Mouse (Mus musculus) gastrocnemius, adult 2 months (tissue): ENCODE measurements around the gene Gm49354. TPM values are rescaled to one million over a fixed set of nuclear protein-coding genes. Genes with fewer than 3 reads are reported as not detected.
"Not testable (repeated sequence)": the region's sequence is repeated elsewhere in the genome, so short reads cannot be mapped to it uniquely, and the experiment has no call there.

ENCODE experiments used
- DNase-seq: peaks from one replicate; pipeline ENCODE4 v3.0.0; 2022
- H3K27ac ChIP-seq: fragments of 200-600 bp; 2 replicates; pipeline ENCODE4 v1.8.1; 2022; ENCODE audit warnings: mild to moderate bottlenecking
- H3K4me3 ChIP-seq: fragments of 200-600 bp; 2 replicates; pipeline ENCODE4 v1.8.1; 2022; ENCODE audit warnings: mild to moderate bottlenecking, moderate library complexity
- CTCF ChIP-seq: fragments of 200-600 bp; IDR thresholded peaks from 2 replicates; pipeline ENCODE4 v1.8.1; 2022; ENCODE audit warnings: antibody characterized with exemption, mild to moderate bottlenecking, moderate library complexity
- intact Hi-C: fragments of 180-260 bp; cut with DNase I; formaldehyde crosslinking; loops from one replicate; pipeline ENCODE4 v1.15.1; 2025
- total RNA-seq, 2 experiments: library from RNA; stranded (reverse); gene quantifications; 2 replicates each; pipeline ENCODE4 v1.2.3; 2021

The Gm49354 gene
- total RNA-seq, 2 experiments from 2014 or later, result not detected

DNA sequence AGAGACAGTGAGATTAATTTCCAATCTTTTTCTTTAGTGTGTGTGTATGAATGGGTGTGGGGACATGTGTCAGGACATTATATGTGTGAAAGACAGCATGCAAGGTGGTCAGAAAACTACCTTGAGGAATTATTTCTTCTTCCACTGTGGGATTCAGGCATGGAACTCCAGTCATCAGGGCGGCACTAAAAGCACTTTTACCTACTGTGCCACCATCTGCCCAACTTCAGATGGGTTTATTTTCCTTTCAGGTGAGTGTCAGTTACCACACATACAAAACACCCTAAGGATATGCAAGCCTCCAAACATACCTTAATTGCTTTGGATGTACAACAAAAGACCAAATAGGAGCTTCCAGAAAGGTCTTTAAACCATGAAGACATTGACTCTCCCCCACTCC is 12.7 kb upstream of the Gm49354 start:
- intact Hi-C loops, result no loop called here
- no peak overlapping the region for H3K27ac ChIP-seq
- no peak overlapping the region for H3K4me3 ChIP-seq
- no peak for TF ChIP-seq CTCF
- DNase-seq, result no peak

- peak; percentile 50 for TF ChIP-seq CTCF
- DNase-seq, intact Hi-C loops, H3K4me3 ChIP-seq, H3K27ac ChIP-seq: not testable (repeated sequence)
Measured at GRCm38 (mm10) chr13:59779744-59780264, 2.2 kb downstream of the Gm49354 start.

DNA sequence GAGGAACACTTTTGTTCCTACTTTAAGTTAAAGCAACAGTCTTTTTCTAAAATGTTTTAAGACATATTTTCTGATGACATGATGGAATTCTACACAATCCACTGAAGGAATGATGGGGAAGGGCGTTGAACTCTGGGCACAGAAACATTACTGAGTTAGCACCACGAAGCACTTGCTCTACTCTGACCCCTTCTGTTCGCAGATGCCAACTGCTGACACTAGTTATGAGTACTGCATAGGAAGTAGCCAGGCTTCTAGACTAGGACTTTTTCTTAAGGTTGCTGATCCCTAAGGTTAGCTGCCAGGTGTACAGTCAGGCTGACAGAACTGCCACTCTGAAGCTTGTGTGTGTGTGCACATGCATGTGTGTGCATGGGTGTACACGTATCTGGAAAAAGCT is 2.8 kb downstream of the Gm49354 start:
- Histone ChIP-seq H3K4me3 (no peak overlapping the region), H3K27ac (no peak overlapping the region)
- intact Hi-C loops, result no loop called here
- DNase-seq, result no peak
- no peak for TF ChIP-seq CTCF

- TF ChIP-seq CTCF, result no peak
- intact Hi-C loops, result no loop called here
- DNase-seq, result no peak
- Histone ChIP-seq H3K27ac (no peak overlapping the region), H3K4me3 (no peak overlapping the region)
Measured at GRCm38 (mm10) chr13:59775168-59775567, 6.9 kb downstream of the Gm49354 start.

DNA sequence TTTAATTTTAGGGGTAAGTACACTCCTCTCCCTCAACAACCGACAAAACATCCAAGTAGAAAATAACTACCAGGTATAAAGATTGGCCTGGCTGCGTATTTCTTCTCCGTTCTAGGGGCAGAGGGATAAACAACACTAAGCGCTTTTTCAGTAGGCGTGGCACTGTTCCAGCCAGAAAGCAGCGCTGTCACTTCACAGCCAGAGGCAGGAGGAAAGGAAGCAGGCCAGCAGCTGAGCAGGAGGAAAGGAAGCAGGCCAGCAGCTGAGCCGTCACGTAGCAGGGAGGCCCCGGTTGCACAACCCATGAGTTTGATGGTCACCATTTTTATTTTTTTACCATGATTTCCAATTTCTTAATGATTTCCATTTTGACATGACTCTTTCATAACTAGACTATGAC is 10.8 kb downstream of the Gm49354 start:
- intact Hi-C loops, result no loop called here
- peak; percentile 88 for DNase-seq
- no peak for TF ChIP-seq CTCF
- Histone ChIP-seq H3K27ac (peak overlapping the region; percentile 99), H3K4me3 (peak overlapping the region; percentile 80)

- intact Hi-C loops, result no loop called here
- no peak for TF ChIP-seq CTCF
- peak overlapping the region; percentile 80 for H3K4me3 ChIP-seq
Measured at GRCm38 (mm10) chr13:59770847-59771246, 11.2 kb downstream of the Gm49354 start.

GRCm38 (mm10) chr13:59770164-59770562 is 11.9 kb downstream of the Gm49354 start:
- peak; percentile 29; the same call in 1 of the 2 replicates for TF ChIP-seq CTCF
- peak overlapping the region; percentile 80 for H3K4me3 ChIP-seq
- peak; percentile 86 for DNase-seq
- peak overlapping the region; percentile 99 for H3K27ac ChIP-seq
- intact Hi-C loops, result no loop called here

More at GRCm38 (mm10) chr13:59770847-59771246, 11.2 kb downstream of the Gm49354 start:
- H3K27ac ChIP-seq, result peak overlapping the region; percentile 99
- no peak for DNase-seq

- H3K4me3 ChIP-seq, result peak within 1 kb of the TSS; percentile 80
- TF ChIP-seq CTCF, result peak; percentile 34
- DNase-seq, result peak; percentile 99
- intact Hi-C loops, result loop anchor here (5.0 kb wide), 1 partner anchor 182 kb away; the partner anchor contains the start of genes Agtpbp1 and Naa35
- peak within 1 kb of the TSS; percentile 99 for H3K27ac ChIP-seq
Measured at GRCm38 (mm10) chr13:59769296-59770163, 12.5 kb downstream of the Gm49354 start, which contains the start of gene Isca1. Isca1 (minus strand) TSS chr13:59769810.

DNA sequence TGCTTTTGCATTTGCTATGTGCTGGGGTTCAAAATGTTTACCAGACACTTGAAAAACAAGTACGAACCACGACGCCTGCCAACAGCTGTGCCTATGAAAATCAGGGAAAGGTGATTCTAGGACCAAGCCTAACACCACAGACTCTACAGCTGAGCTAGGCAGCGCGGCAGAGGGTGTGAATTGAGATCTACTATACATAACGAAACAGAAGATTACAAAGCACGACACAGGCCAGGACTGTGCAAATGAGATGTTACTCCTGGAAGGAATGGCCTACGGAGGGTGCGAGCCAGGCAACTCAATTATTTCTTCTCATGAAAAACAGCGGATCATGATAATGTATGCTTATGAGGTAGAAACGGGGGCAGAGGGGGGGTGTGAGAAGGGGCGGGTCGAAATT is 13.5 kb downstream of the Gm49354 start:
- intact Hi-C loops, result loop anchor here (5.0 kb wide), 1 partner anchor 181 kb away; the partner anchor contains the start of genes Agtpbp1 and Naa35
- H3K4me3 ChIP-seq, result peak overlapping the region; percentile 80
- H3K27ac ChIP-seq, result peak overlapping the region; percentile 99
- TF ChIP-seq CTCF, result no peak
- no peak for DNase-seq

DNA sequence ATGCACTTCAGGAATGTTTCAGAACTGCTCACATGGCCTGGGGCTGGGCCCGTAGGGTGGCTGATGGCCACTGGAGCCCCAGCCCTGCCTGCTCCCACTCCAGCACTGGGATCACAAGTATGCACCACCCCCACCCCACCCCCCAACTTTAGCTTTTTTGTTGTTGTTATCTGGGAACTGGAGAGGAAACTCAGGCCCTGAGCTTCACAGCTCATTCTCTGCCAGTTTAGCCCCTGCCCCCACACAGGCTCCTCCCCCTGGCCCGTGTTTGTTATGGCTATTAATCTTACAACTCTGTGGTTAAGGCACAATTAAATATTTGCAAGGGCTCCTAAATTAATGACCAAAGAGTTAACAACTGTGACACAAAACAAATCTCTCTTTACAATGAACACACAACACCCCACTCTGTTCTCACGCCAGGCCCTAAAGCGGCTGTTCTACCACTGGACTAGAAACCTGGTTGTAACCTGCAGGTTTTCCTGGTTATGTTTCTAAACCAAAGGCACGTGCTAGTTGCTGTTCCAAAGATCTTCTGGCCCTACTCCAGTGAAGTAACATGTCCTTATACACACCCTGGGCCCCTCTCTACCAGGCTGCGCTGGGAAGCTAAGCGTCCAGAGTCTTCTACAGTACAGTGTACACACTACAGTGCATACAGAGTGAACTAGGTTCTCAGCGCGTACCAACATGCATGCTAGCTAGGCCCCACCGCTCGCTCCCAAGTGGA is 15.1 kb downstream of the Gm49354 start:
- no peak for TF ChIP-seq CTCF
- Histone ChIP-seq H3K27ac (peak overlapping the region; percentile 17; the same call in 1 of the 2 replicates), H3K4me3 (peak overlapping the region; percentile 80)
- DNase-seq, result no peak
- intact Hi-C loops, result loop anchor here (5.0 kb wide), 1 partner anchor 180 kb away; the partner anchor contains the start of genes Agtpbp1 and Naa35

DNA sequence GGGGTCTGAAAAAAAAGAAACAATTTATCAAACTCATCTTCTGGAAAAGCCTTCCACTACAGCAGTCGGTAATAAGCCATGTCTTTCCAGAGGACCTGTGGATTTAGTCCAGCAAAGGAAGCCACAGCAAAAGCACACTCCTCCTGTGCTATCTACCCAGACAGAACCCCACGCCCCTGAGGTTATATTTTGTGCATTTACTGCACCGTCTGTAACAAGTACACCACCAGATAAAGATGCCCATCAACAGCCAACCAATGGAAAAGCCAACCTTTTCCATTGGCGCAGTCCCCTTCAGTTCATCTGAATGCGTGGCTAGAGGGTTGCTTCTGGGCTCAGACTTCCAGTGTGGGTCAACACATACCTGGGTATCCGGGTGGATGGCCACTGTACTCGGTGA is 19.3 kb downstream of the Gm49354 start:
- intact Hi-C loops, result no loop called here
- TF ChIP-seq CTCF, result no peak
- Histone ChIP-seq H3K27ac (no peak overlapping the region), H3K4me3 (no peak overlapping the region)
- no peak for DNase-seq

DNA sequence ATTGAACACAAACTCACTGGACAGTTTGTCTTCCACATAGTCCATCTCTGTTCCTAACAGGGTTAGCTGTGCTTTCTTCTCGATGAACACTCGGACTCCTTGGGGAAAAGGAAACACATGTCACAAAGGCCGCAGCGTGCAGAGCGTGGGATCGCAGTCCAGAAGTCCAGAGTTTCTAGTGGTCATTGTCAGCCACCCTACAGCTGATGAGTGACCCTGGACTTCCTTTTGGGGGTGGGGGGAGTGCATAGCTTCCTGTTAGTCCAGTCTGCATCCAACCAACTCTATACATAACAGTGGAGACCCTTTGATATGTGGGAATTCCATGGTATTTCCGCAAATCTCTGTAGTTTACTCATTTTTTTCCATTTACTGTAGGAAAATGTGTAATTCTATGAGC is 25.1 kb downstream of the Gm49354 start:
- Histone ChIP-seq H3K27ac (no peak overlapping the region), H3K4me3 (no peak overlapping the region)
- TF ChIP-seq CTCF, result no peak
- intact Hi-C loops, result no loop called here
- no peak for DNase-seq
